7 mouse cellular contexts compared by ENCODE assay signal in the genomic region with DNA sequence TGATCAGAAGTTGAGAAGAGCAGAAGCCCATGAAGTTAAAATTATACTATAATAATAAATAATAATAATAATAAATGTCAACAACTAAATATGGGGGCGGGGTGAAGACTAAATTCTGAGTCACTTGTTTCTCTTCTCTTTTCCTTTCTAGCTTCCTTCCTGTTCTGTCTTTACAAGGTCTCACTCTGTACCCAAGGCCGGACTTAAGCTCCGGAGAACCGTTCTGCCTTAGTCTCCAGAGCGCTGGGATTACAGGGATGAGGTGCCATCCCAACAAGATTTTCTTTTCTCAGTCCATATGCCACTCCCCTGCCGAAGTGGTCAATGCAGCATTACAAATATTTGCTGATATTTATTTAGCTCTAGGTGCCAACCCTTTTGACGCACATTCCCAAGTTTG. TPM values are rescaled to one million over a fixed set of nuclear protein-coding genes. Genes with fewer than 3 reads are reported as not detected.
DNase-seq lines count a peak whose midpoint lies in the region; ATAC-seq and TF ChIP-seq lines count a peak whose summit lies in the region.

No protein-coding gene starts in this region.

- H3K4me3 ChIP-seq in spleen, adult 2 months (ENCODE audit: extremely low read depth, insufficient read depth, insufficient read length): peak overlapping the region; percentile 84
- H3K4me3 ChIP-seq in embryonic facial prominence, embryonic 12.5 days: peak overlapping the region; percentile 87
- peak overlapping the region; percentile 92 for H3K4me3 ChIP-seq in intestine, embryonic 15.5 days (replicated peaks)
- peak overlapping the region; percentile 89 for H3K4me3 ChIP-seq in midbrain, embryonic 11.5 days (ENCODE audit: low read depth, low read length)

- H3K4me1 ChIP-seq in spleen, adult 2 months (ENCODE audit: control insufficient read depth, insufficient read depth, insufficient read length): peaks cover 6% of the 10 kb centered on the region
- H3K4me1 ChIP-seq in embryonic facial prominence, embryonic 12.5 days: 0 out of 2 replicates have a peak, but pooled peaks cover 11% of the 10 kb centered on the region
- no peaks in the 10 kb centered on the region for H3K4me1 ChIP-seq in intestine, embryonic 15.5 days (replicated peaks)
- peaks cover 9% of the 10 kb centered on the region for H3K4me1 ChIP-seq in midbrain, embryonic 11.5 days (ENCODE audit: control insufficient read depth, insufficient read depth, low read length)

- H3K9ac ChIP-seq in embryonic facial prominence, embryonic 12.5 days: peak overlapping the region; percentile 74
- H3K9ac ChIP-seq in intestine, embryonic 15.5 days: peak overlapping the region; percentile 76
- H3K9ac ChIP-seq in midbrain, embryonic 11.5 days (ENCODE audit: low read length): peak overlapping the region; percentile 95

- no peak for ATAC-seq in embryonic facial prominence, embryonic 12.5 days (ENCODE audit: insufficient number of reproducible peaks, insufficient read depth, low FRiP score, low TSS enrichment)
- ATAC-seq in intestine, embryonic 15.5 days: peak; percentile 32; the same call in 1 of the 2 replicates
- 0 out of 2 replicates have a peak, but pooled peaks have one; percentile 17 for ATAC-seq in midbrain, embryonic 11.5 days (ENCODE audit: low FRiP score)

- H3K9me3 ChIP-seq in embryonic facial prominence, embryonic 12.5 days: no peaks in the 10 kb centered on the region
- H3K9me3 ChIP-seq in intestine, embryonic 15.5 days: no peaks in the 10 kb centered on the region
- no peaks in the 10 kb centered on the region for H3K9me3 ChIP-seq in midbrain, embryonic 11.5 days (ENCODE audit: control insufficient read depth, low read length)

- 20% methylated on average over 7 of the region's 7 CpGs for WGBS in spleen, adult 2 months
- WGBS in embryonic facial prominence, embryonic 12.5 days: 17% methylated on average over 7 of the region's 7 CpGs
- 24% methylated on average over 7 of the region's 7 CpGs for WGBS in intestine, embryonic 15.5 days
- WGBS in midbrain, embryonic 11.5 days: 14% methylated on average over 7 of the region's 7 CpGs

- H3K27me3 ChIP-seq in spleen, adult 2 months (ENCODE audit: control insufficient read depth, insufficient read depth, low read length): 0 out of 2 replicates have a peak, but pooled peaks cover 2% of the 10 kb centered on the region
- H3K27me3 ChIP-seq in embryonic facial prominence, embryonic 12.5 days: no peaks in the 10 kb centered on the region
- no peaks in the 10 kb centered on the region for H3K27me3 ChIP-seq in intestine, embryonic 15.5 days (replicated peaks)
- no peaks in the 10 kb centered on the region for H3K27me3 ChIP-seq in midbrain, embryonic 11.5 days (ENCODE audit: control insufficient read depth, insufficient read depth, low read length)

- TF ChIP-seq CTCF in spleen, adult 2 months (IDR thresholded peaks at IDR 0.05; ENCODE audit: extremely low read depth, insufficient read depth, insufficient read length, insufficient replicate concordance): no peak

- no peaks in the 10 kb centered on the region for H3K36me3 ChIP-seq in spleen, adult 2 months (ENCODE audit: control insufficient read depth, insufficient read depth, low read length)
- H3K36me3 ChIP-seq in embryonic facial prominence, embryonic 12.5 days: no peaks in the 10 kb centered on the region
- H3K36me3 ChIP-seq in intestine, embryonic 15.5 days: no peaks in the 10 kb centered on the region
- no peaks in the 10 kb centered on the region for H3K36me3 ChIP-seq in midbrain, embryonic 11.5 days (ENCODE audit: control insufficient read depth, insufficient read depth, low read length)

- H3K4me2 ChIP-seq in embryonic facial prominence, embryonic 12.5 days (replicated peaks): peak overlapping the region; percentile 92
- peak overlapping the region; percentile 90 for H3K4me2 ChIP-seq in intestine, embryonic 15.5 days (replicated peaks)
- H3K4me2 ChIP-seq in midbrain, embryonic 11.5 days: peak overlapping the region; percentile 72

- peak overlapping the region; percentile 94 for H3K27ac ChIP-seq in spleen, adult 2 months (ENCODE audit: insufficient read depth, low read length)
- H3K27ac ChIP-seq in embryonic facial prominence, embryonic 12.5 days: 0 out of 2 replicates have a peak overlapping the region, but pooled peaks have one; percentile 85
- H3K27ac ChIP-seq in intestine, embryonic 15.5 days: peak overlapping the region; percentile 90
- peak overlapping the region; percentile 90 for H3K27ac ChIP-seq in midbrain, embryonic 11.5 days (ENCODE audit: low read depth, low read length)

- TF ChIP-seq POLR2A in spleen, adult 2 months (IDR thresholded peaks at IDR 0.05; ENCODE audit: low read depth, low read length): no peak

- no peak for DNase-seq in spleen, adult 2 months (ENCODE audit: low read depth in 1 of 2, low spot score in 2 of 2)
- no peak for DNase-seq in spleen, postnatal 14 days (ENCODE audit: low spot score in 2 of 2)
- DNase-seq in midbrain, embryonic 11.5 days (ENCODE audit: low spot score, missing footprints): peak; percentile 88
- DNase-seq in thymus, postnatal 36 days: no peak
- no peak for DNase-seq in frontal cortex, adult 2 months (ENCODE audit: extremely low spot score in 1 of 2, low spot score in 1 of 2)

RNA-seq across cellular contexts. Expression of a gene that starts 0.5 kb away (rescaled TPM):
- 23.1 and 24.3 TPM in 2 replicates for polyA plus RNA-seq in spleen, adult 2 months (2012; rRNA removed)
- polyA plus RNA-seq in embryonic facial prominence, embryonic 12.5 days (2016; fragmentation: Nextera tagmentation; extraction: Ambion mirVana): 17.0 and 17.3 TPM in 2 replicates
- 17.9 and 20.0 TPM in 2 replicates for polyA plus RNA-seq in intestine, embryonic 15.5 days (2015; fragmentation: Nextera tagmentation; extraction: Ambion mirVana)
- polyA plus RNA-seq in midbrain, embryonic 11.5 days (2014; fragmentation: Nextera tagmentation; extraction: Ambion mirVana): 55.5 and 59.3 TPM in 2 replicates
- polyA plus RNA-seq in frontal cortex, adult 2 months (2012; rRNA removed): 54.9 and 58.6 TPM in 2 replicates
